Mouse (Mus musculus) forebrain, postnatal 0 days (tissue): Measurements from ENCODE around the gene Syt2. TPM values are rescaled to one million over a fixed set of nuclear protein-coding genes. Genes with fewer than 3 reads are reported as not detected.

ENCODE experiments used
- ATAC-seq: fragments of 200-750 bp; cut with Nextera tagmentation; 2 replicates; pipeline ENCODE4 v1.8.0; 2017; ENCODE audit warnings: mild to moderate bottlenecking, moderate library complexity
- DNase-seq: peaks from one replicate; pipeline ENCODE4 v3.0.0-alpha.2; 2015
- H3K27ac ChIP-seq: fragments of 300-500 bp; sonication (generic); 2 replicates; pipeline ENCODE4 v1.5.1; 2014; ENCODE audit warnings: low read depth, mild to moderate bottlenecking, antibody characterized with exemption, low read length, moderate library complexity, mixed read lengths
- H3K27me3 ChIP-seq: fragments of 300-500 bp; sonication (generic); 2 replicates; pipeline ENCODE4 v1.6.1; 2014; ENCODE audit warnings: mild to moderate bottlenecking, low read length, mixed read lengths; ENCODE audit not compliant: insufficient read depth
- H3K36me3 ChIP-seq: fragments of 300-500 bp; sonication (generic); 2 replicates; pipeline ENCODE4 v1.6.1; 2014; ENCODE audit warnings: mild to moderate bottlenecking, moderate library complexity; ENCODE audit not compliant: insufficient read depth
- H3K4me1 ChIP-seq: fragments of 300-500 bp; sonication (generic); 2 replicates; pipeline ENCODE4 v1.6.1; 2014; ENCODE audit warnings: antibody characterized with exemption; ENCODE audit not compliant: insufficient read depth
- H3K4me2 ChIP-seq: fragments of 300-500 bp; sonication (generic); 2 replicates; pipeline ENCODE4 v1.6.1; 2014; ENCODE audit warnings: low read depth, mild to moderate bottlenecking, moderate library complexity
- H3K4me3 ChIP-seq: fragments of 300-500 bp; sonication (generic); 2 replicates; pipeline ENCODE4 v1.5.1; 2014; ENCODE audit warnings: low read depth, low read length, mixed read lengths
- H3K9ac ChIP-seq: fragments of 300-500 bp; sonication (generic); 2 replicates; pipeline ENCODE4 v1.6.1; 2014; ENCODE audit warnings: mild to moderate bottlenecking
- H3K9me3 ChIP-seq: fragments of 300-500 bp; sonication (generic); 2 replicates; pipeline ENCODE4 v1.6.1; 2016; ENCODE audit warnings: low read length
- CTCF ChIP-seq: sonication (generic); IDR thresholded peaks from 2 replicates; pipeline ENCODE4 v1.5.1; 2016; ENCODE audit warnings: antibody characterized with exemption, control low read depth, low read depth
- WGBS: fragments of 180-500 bp; shearing (Covaris S2); extraction: QIAGEN DNeasy Blood & Tissue Kit; methylation state at CpG from one replicate; pipeline ENCODE4 v1.1.7; 2014; 5-methylcytosine and 5-hydroxymethylcytosine counted together
- polyA plus RNA-seq: library from polyadenylated mRNA; unstranded; fragments of >200 nt; fragmentation: Nextera tagmentation; extraction: Ambion mirVana; gene quantifications from 2 replicates; pipeline ENCODE4 v1.2.1, GENCODE M21; 2015
- total RNA-seq: library from RNA; depleted of rRNA; stranded (reverse); fragments of >200 nt; gene quantifications from 2 replicates; pipeline ENCODE4 v1.2.3, GENCODE M21; 2014

The Syt2 gene
- total and polyA plus RNA-seq, 2 experiments from 2014 or later: 1.3 to 1.6 TPM

DNA sequence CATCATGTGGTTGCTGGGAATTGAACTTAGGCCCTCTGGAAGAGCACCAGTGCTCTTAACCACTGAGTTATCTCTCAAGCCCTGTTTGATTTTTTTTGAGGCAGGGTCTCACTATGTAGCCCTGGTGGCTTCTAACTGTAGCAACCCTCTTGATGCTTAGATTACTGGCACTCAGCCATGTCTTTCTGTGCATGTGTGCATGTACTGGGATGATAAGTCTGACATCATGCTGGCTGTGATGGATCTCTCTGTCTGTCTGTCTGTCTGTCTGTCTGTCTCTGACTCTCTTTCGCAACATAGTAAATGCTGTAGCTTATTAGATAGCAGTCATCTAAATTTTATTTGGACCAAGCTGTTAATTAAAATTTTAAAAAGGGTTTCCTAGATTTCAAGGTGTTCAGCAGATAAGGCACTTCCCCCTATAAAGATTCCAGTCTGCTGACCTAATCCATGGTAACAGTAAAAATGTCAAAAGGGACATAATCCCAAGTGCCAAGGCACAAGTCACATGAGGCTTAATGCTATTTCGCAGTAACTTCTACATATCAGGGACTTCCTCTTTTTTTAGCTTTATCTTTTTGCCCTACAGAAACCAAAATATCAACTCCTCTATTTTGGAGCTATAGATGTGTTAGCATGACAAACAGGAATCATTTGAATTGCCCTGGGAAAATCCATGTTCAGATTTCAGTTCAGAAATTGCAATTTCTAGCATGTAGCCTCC, 144.4 kb downstream of the Syt2 start:
- no peak for DNase-seq
- H3K27ac ChIP-seq: no peak overlapping the region
- no peaks in the 10 kb centered on the region for H3K36me3 ChIP-seq
- no peak overlapping the region for H3K9ac ChIP-seq
- no peaks in the 10 kb centered on the region for H3K4me1 ChIP-seq
- TF ChIP-seq CTCF: no peak
- no peak for ATAC-seq
- H3K9me3 ChIP-seq: no peaks in the 10 kb centered on the region
- WGBS: 87% methylated on average over 2 of the region's 2 CpGs
- H3K4me3 ChIP-seq: no peak overlapping the region
- no peaks in the 10 kb centered on the region for H3K27me3 ChIP-seq
- H3K4me2 ChIP-seq: no peak overlapping the region

DNA sequence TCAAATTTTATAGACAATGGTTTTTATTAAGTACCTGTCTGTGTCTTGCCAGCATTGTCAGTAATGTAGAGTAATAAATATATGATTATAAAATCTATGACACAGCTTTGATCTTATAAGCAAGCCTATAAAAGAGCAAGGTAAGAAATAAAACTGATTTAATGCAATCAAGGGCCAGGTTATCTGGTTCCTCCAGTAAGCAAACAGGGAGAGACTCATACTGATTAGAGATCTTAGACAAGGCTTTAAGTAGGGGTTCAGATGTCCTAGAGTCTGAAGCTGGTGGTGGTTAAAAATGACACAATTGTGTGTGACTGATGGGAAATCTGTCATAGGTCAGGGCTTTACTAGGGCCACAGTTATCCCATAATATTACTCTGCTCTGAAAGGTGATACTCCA, 145.0 kb downstream of the Syt2 start:
- Histone ChIP-seq H3K4me1 (no peaks in the 10 kb centered on the region), H3K27me3 (no peaks in the 10 kb centered on the region), H3K4me2 (no peak overlapping the region), H3K9me3 (no peaks in the 10 kb centered on the region), H3K27ac (no peak overlapping the region), H3K36me3 (no peaks in the 10 kb centered on the region), H3K4me3 (no peak overlapping the region), H3K9ac (no peak overlapping the region)
- DNase-seq: no peak
- ATAC-seq: no peak
- TF ChIP-seq CTCF: no peak

DNA sequence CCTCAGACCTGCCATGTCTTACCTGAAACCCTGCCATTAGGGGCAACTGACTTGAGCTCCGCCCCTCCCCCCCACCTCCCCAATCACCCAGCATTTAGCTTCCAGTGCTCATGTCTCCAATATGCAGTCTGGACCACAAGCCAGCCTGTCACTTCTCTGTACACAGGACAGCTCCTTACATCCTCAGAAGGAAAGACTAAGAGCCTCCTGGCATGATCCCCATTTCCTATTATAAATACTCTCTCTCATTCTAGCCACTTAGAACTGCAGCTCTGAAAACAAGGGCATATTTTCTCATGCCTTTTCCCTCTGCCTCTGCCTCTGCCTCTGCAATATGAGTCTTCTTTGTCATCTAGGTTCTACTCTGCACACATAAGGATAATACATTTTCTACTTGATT, 149.6 kb downstream of the Syt2 start:
- no peaks in the 10 kb centered on the region for H3K36me3 ChIP-seq

DNA sequence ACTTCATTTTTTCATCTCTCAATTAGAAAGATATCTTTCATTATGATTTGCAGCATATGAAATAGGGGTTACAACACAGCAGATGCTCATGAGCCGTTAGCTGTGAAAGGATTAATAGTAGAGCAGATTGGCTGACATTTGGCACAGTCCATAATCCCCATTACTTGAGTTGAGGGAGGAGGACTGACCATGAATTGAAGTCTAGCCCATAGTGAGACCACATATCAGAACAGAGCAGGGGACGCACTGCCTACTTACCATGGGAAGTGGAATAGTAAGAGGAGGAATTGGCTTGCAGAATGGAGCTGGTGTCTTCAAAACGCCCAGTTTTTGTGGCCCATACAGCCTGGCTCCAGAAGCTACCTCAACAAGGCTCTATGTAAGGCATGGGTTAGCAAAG, 150.1 kb downstream of the Syt2 start:
- no peak for TF ChIP-seq CTCF
- 0 out of 2 replicates have a peak overlapping the region, but pooled peaks have one; percentile 10 for H3K27ac ChIP-seq
- H3K4me3 ChIP-seq: no peak overlapping the region
- peak; percentile 16 for DNase-seq
- no peak for ATAC-seq
- H3K27me3 ChIP-seq: no peaks in the 10 kb centered on the region
- no peak overlapping the region for H3K9ac ChIP-seq
- no peak overlapping the region for H3K4me2 ChIP-seq
- H3K9me3 ChIP-seq: no peaks in the 10 kb centered on the region
- 0 out of 2 replicates have a peak, but pooled peaks cover 4% of the 10 kb centered on the region for H3K4me1 ChIP-seq
- WGBS: 62% methylated on average over 3 of the region's 3 CpGs
- H3K36me3 ChIP-seq: no peaks in the 10 kb centered on the region

More for the DNA sequence above, 149.6 kb downstream of the Syt2 start:
- DNase-seq (no peak), ATAC-seq (no peak)
- TF ChIP-seq CTCF: no peak
- 95% methylated on average over 1 of the region's 1 CpGs for WGBS
- no peak overlapping the region for H3K4me3 ChIP-seq
- H3K27me3 ChIP-seq: no peaks in the 10 kb centered on the region
- H3K4me1 ChIP-seq: 0 out of 2 replicates have a peak, but pooled peaks cover 4% of the 10 kb centered on the region
- H3K9me3 ChIP-seq: no peaks in the 10 kb centered on the region
- no peak overlapping the region for H3K9ac ChIP-seq
- no peak overlapping the region for H3K4me2 ChIP-seq
- H3K27ac ChIP-seq: 0 out of 2 replicates have a peak overlapping the region, but pooled peaks have one; percentile 10

DNA sequence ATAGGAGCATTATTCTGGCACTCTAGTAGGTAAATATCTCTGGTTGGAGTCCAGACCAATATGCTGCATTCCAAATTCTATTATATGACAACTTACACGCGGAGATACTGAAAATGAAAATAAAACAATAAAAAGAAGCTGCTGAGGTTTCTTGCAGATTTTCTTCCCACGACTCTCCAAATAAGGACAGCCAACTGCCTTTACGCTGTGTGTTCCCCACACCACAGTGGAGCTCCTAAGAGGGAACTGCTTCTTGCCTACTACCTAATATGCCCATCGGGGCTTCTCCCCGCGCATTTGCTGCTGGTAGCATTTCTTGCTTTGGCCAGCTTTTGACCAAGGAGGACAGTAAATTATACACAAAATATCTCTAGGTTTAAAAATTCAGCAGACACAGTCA, 155.3 kb downstream of the Syt2 start:
- Histone ChIP-seq H3K36me3 (no peaks in the 10 kb centered on the region), H3K27me3 (no peaks in the 10 kb centered on the region), H3K4me3 (no peak overlapping the region), H3K4me2 (no peak overlapping the region), H3K9me3 (no peaks in the 10 kb centered on the region), H3K27ac (no peak overlapping the region), H3K4me1 (peaks cover 1% of the 10 kb centered on the region; the same call in 1 of the 2 replicates), H3K9ac (no peak overlapping the region)
- 90% methylated on average over 7 of the region's 7 CpGs for WGBS
- DNase-seq: no peak
- ATAC-seq: no peak
- TF ChIP-seq CTCF: no peak

DNA sequence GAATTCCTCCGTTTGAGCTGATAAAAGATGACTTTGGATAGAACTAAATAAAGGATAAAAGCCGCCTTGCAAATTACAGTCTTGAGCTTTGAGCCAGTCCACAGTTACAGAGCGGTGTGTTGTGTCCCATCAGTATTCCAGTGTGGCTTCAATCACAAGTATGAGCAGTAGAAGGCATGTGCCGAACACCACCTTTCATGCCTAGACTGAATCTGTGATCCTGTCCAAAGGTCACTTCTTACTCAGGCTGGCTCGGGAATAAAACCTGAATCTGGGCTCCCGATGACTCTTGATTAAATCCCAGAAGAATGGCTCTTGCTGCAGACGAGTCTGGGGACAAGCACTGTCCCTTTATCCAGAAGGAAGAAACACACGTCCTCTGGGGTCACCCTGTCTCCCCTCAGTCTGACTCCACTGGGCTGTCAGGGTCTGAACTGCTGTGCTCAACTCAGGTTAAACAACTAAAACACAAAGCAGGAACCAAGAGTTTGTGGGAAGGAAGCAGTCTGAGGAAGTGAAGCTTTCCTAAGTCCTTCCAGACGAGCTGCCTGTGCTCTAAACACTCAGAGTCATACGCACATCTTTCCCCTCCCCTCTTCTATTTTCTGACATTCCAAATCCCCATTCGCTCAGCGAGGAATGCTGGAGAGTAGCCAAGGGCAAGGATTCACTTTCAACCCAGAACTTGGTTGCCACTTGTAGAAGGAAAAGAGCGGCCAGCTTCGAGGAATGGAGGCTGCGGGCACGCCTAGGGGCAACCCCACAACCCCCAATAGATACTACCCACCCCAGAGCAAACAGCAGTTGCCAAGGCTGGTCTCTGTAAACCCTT, 157.0 kb downstream of the Syt2 start:
- no peak overlapping the region; the same call in 1 of the 2 replicates for H3K9ac ChIP-seq
- H3K27me3 ChIP-seq: no peaks in the 10 kb centered on the region
- TF ChIP-seq CTCF: no peak
- H3K27ac ChIP-seq: no peak overlapping the region
- H3K36me3 ChIP-seq: no peaks in the 10 kb centered on the region
- ATAC-seq (no peak), DNase-seq (no peak)
- H3K9me3 ChIP-seq: no peaks in the 10 kb centered on the region
- no peaks in the 10 kb centered on the region; the same call in 1 of the 2 replicates for H3K4me1 ChIP-seq
- H3K4me2 ChIP-seq: no peak overlapping the region
- 43% methylated on average over 16 of the region's 16 CpGs for WGBS
- no peak overlapping the region for H3K4me3 ChIP-seq

DNA sequence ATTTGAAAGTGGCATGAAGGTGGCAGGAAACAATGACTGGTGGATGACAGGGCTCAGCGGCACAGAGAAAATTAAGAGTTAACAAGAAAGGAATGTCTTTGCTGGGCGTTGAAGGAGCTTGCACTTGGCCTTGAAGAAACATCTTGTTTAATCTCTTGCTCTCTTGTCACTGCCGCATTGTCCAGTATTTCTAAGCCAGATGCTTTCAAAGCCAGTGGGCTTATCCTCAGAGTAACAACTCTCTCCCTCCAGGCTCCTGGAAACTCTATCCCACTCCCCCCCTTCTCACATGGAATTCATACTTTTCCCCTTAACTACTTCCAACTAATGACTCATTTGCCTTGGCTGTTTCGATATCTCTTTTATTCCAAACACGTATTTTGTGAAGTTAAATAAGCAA, 157.9 kb downstream of the Syt2 start:
- 28% methylated on average over 5 of the region's 5 CpGs for WGBS
- Histone ChIP-seq H3K36me3 (no peaks in the 10 kb centered on the region), H3K27me3 (no peaks in the 10 kb centered on the region), H3K9ac (no peak overlapping the region), H3K27ac (0 out of 2 replicates have a peak overlapping the region, but pooled peaks have one; percentile 35), H3K4me2 (no peak overlapping the region), H3K9me3 (no peaks in the 10 kb centered on the region), H3K4me3 (no peak overlapping the region), H3K4me1 (no peaks in the 10 kb centered on the region; the same call in 1 of the 2 replicates)
- TF ChIP-seq CTCF: no peak
- no peak for DNase-seq
- no peak for ATAC-seq
